Mouse (Mus musculus) gastrocnemius, adult 2 months (tissue): Measurements from ENCODE around the gene Pkib. TPM values are rescaled to one million over a fixed set of nuclear protein-coding genes. Genes with fewer than 3 reads are reported as not detected.

Experiments used
- DNase-seq: peaks from one replicate; pipeline ENCODE4 v3.0.0; 2022
- H3K27ac ChIP-seq: fragments of 200-600 bp; 2 replicates; pipeline ENCODE4 v1.8.1; 2022; ENCODE audit warnings: mild to moderate bottlenecking
- H3K4me3 ChIP-seq: fragments of 200-600 bp; 2 replicates; pipeline ENCODE4 v1.8.1; 2022; ENCODE audit warnings: mild to moderate bottlenecking, moderate library complexity
- CTCF ChIP-seq: fragments of 200-600 bp; IDR thresholded peaks from 2 replicates; pipeline ENCODE4 v1.8.1; 2022; ENCODE audit warnings: antibody characterized with exemption, mild to moderate bottlenecking, moderate library complexity
- intact Hi-C: fragments of 180-260 bp; cut with DNase I; formaldehyde crosslinking; loops from one replicate; pipeline ENCODE4 v1.15.1; 2025
- long read RNA-seq, 2 experiments: library from polyadenylated mRNA; stranded (forward); transcript quantifications; one replicate each; pipeline ENCODE4 v2.0.0; 2021
- total RNA-seq, 2 experiments: library from RNA; stranded (reverse); gene quantifications; 2 replicates each; pipeline ENCODE4 v1.2.3; 2021

Pkib gene
- not detected for total RNA-seq
- long read RNA-seq, experiment 1: 0 reads
- long read RNA-seq, experiment 2: 0 reads

GRCm38 (mm10) chr10:57631896-57632867, at the start of gene Pkib:
Gene Pkib, plus strand, starts transcription at chr10:57631981.
- peak within 1 kb of the TSS; percentile 46 for H3K4me3 ChIP-seq
- intact Hi-C loops: no loop called here
- DNase-seq: peak; percentile 28
- no peak for TF ChIP-seq CTCF
- no peak within 1 kb of the TSS for H3K27ac ChIP-seq

GRCm38 (mm10) chr10:57583927-57584326, 47.9 kb upstream of the Pkib start:
- intact Hi-C loops: loop anchor here (10.0 kb wide), 1 partner anchor 119 kb away; no protein-coding TSS in a partner anchor
- H3K27ac ChIP-seq: no peak overlapping the region
- DNase-seq: no peak
- TF ChIP-seq CTCF: peak; percentile 22; the same call in 1 of the 2 replicates
- H3K4me3 ChIP-seq: no peak overlapping the region

GRCm38 (mm10) chr10:57594266-57594665, 37.5 kb upstream of the Pkib start:
- Histone ChIP-seq H3K27ac (no peak overlapping the region), H3K4me3 (no peak overlapping the region)
- intact Hi-C loops: no loop called here
- DNase-seq: no peak
- no peak for TF ChIP-seq CTCF

- Histone ChIP-seq H3K4me3 (no peak overlapping the region), H3K27ac (no peak overlapping the region)
- no peak for TF ChIP-seq CTCF
- no peak for DNase-seq
- intact Hi-C loops: no loop called here
Measured at GRCm38 (mm10) chr10:57597172-57597571, 34.6 kb upstream of the Pkib start.

- DNase-seq: no peak
- Histone ChIP-seq H3K27ac (no peak overlapping the region), H3K4me3 (no peak overlapping the region)
- intact Hi-C loops: no loop called here
- no peak for TF ChIP-seq CTCF
Measured at GRCm38 (mm10) chr10:57602951-57603350, 28.8 kb upstream of the Pkib start.

- no peak for TF ChIP-seq CTCF
- intact Hi-C loops: no loop called here
Measured at GRCm38 (mm10) chr10:57623311-57623710, 8.5 kb upstream of the Pkib start.

GRCm38 (mm10) chr10:57627773-57628172, 4.0 kb upstream of the Pkib start:
- DNase-seq: no peak
- intact Hi-C loops: no loop called here
- no peak overlapping the region for H3K4me3 ChIP-seq
- H3K27ac ChIP-seq: no peak overlapping the region
- TF ChIP-seq CTCF: no peak

More at GRCm38 (mm10) chr10:57623311-57623710, 8.5 kb upstream of the Pkib start:
- peak; percentile 37 for DNase-seq
- no peak overlapping the region for H3K27ac ChIP-seq
- H3K4me3 ChIP-seq: no peak overlapping the region

GRCm38 (mm10) chr10:57630557-57630956, 1.2 kb upstream of the Pkib start:
- H3K4me3 ChIP-seq: no peak overlapping the region
- intact Hi-C loops: no loop called here
- 0 out of 2 replicates have a peak, but pooled peaks have one; percentile 3 for TF ChIP-seq CTCF

GRCm38 (mm10) chr10:57632868-57633240, 1.1 kb downstream of the Pkib start:
- TF ChIP-seq CTCF: no peak
- DNase-seq: no peak
- intact Hi-C loops: no loop called here

More at GRCm38 (mm10) chr10:57630557-57630956, 1.2 kb upstream of the Pkib start:
- DNase-seq: no peak
- no peak overlapping the region for H3K27ac ChIP-seq

GRCm38 (mm10) chr10:57636970-57637369, 5.2 kb downstream of the Pkib start:
- no peak for DNase-seq
- H3K27ac ChIP-seq: no peak overlapping the region
- no peak overlapping the region for H3K4me3 ChIP-seq
- intact Hi-C loops: no loop called here
- no peak for TF ChIP-seq CTCF

More at GRCm38 (mm10) chr10:57632868-57633240, 1.1 kb downstream of the Pkib start:
- Histone ChIP-seq H3K4me3 (no peak overlapping the region), H3K27ac (no peak overlapping the region)

GRCm38 (mm10) chr10:57638250-57638649, 6.5 kb downstream of the Pkib start:
- Histone ChIP-seq H3K27ac (no peak overlapping the region), H3K4me3 (no peak overlapping the region)
- DNase-seq: no peak
- no peak for TF ChIP-seq CTCF
- intact Hi-C loops: no loop called here

GRCm38 (mm10) chr10:57639540-57639939, 7.8 kb downstream of the Pkib start:
- H3K4me3 ChIP-seq: no peak overlapping the region
- no peak overlapping the region for H3K27ac ChIP-seq
- no peak for DNase-seq
- TF ChIP-seq CTCF: no peak
- intact Hi-C loops: no loop called here

GRCm38 (mm10) chr10:57653297-57653696, 21.5 kb downstream of the Pkib start:
- TF ChIP-seq CTCF: no peak
- DNase-seq: no peak
- H3K4me3 ChIP-seq: no peak overlapping the region
- intact Hi-C loops: no loop called here
- no peak overlapping the region for H3K27ac ChIP-seq

GRCm38 (mm10) chr10:57660505-57660904, 28.7 kb downstream of the Pkib start:
- Histone ChIP-seq H3K4me3 (no peak overlapping the region), H3K27ac (no peak overlapping the region)
- intact Hi-C loops: no loop called here
- DNase-seq: no peak
- TF ChIP-seq CTCF: no peak
